Mouse (Mus musculus) adrenal gland, postnatal 14 days (tissue): ENCODE measurements at regions not wholly inside any gene's neighbourhood (a gene's known extent, or its start where the extent isn't known, plus 50 kb on each side); places are given as distances from the start of the nearest gene placed in this dataset.
A peak's percentile ranks its signal among the peaks of the same experiment; 100 is the strongest.
"Not testable (repeated sequence)": the region's sequence is repeated elsewhere in the genome, so short reads cannot be mapped to it uniquely, and the experiment has no call there.

Source experiments
- DNase-seq: peaks from one replicate; pipeline ENCODE4 v3.0.0; 2021; ENCODE audit warnings: mixed read lengths

DNA sequence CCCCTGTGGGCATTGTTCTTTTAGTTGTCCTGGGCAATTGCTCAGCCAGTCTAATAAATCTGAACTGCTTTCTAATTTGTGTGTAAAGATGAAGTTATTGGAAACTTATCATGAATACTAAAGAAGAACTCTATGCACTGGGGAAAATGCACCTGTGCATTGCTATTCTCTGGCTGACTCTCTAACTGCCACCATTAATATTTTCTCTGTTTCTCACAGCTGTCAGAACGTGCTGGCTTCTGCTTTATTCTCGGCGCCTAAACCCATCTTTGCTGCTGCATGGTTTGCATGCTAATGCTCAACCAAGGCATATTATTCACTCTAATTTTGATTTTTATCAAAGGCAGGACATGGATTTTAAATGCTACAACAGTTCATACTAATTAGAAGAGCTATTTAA, 128.9 kb upstream of the Gm527 start:
- DNase-seq, result no peak

DNA sequence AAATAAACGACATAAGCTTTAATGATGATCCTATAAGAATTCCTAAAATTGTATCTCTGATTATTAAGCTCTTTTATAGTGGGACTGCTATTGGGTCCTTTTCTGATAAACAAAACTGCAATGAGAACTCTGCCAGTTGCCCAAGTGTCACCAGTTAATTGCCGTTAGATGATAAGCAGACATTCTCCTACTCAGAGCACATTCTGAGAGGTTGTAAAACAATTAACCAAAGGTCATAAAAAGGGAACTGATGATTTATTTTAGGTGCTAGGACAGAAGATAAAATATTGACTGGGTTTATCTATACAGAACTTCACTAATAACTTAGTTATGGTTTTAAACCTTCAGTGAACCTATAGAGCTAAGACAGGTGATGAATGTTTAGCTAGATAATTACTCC, 109.2 kb upstream of the Gm527 start:
- not testable (repeated sequence) for DNase-seq

- no peak for DNase-seq
Observed at GRCm38 (mm10) chr12:64810081-64810480, 107.6 kb upstream of the Gm527 start.

- DNase-seq, result no peak
Observed at GRCm38 (mm10) chr12:64815871-64816270, 101.8 kb upstream of the Gm527 start.

GRCm38 (mm10) chr12:64817056-64817810, 100.5 kb upstream of the Gm527 start:
- DNase-seq, result peak; percentile 34

GRCm38 (mm10) chr12:64820722-64821121, 97.0 kb upstream of the Gm527 start:
- no peak for DNase-seq

DNA sequence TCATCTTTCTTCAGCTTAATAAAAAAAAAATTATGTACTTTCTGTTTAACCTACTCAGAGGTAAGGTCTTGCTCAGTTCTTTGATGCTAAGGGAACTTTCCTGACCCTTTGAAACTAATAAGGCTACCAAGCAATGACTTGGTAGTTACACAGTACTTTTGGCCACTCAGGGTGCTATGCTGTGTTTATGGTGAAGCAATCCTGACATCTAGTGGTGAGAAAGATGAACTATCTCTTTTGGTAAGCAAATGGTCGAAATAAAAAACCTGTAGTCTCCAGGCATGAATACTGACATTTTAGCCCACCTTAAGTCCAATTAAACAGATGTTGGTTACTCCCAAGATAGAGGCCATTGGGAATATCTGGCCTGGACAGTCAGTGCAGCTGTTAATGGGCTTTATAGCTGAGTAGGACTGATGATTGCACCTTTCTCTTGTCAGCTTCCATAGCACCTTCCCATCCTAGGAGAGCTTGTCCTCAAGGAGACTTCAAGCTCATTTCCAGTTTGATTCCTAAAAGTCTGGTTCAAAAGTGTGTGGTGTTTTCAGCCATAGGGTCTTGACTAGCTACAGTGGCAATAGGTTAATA, 88.0 kb upstream of the Gm527 start:
- DNase-seq, result no peak

DNA sequence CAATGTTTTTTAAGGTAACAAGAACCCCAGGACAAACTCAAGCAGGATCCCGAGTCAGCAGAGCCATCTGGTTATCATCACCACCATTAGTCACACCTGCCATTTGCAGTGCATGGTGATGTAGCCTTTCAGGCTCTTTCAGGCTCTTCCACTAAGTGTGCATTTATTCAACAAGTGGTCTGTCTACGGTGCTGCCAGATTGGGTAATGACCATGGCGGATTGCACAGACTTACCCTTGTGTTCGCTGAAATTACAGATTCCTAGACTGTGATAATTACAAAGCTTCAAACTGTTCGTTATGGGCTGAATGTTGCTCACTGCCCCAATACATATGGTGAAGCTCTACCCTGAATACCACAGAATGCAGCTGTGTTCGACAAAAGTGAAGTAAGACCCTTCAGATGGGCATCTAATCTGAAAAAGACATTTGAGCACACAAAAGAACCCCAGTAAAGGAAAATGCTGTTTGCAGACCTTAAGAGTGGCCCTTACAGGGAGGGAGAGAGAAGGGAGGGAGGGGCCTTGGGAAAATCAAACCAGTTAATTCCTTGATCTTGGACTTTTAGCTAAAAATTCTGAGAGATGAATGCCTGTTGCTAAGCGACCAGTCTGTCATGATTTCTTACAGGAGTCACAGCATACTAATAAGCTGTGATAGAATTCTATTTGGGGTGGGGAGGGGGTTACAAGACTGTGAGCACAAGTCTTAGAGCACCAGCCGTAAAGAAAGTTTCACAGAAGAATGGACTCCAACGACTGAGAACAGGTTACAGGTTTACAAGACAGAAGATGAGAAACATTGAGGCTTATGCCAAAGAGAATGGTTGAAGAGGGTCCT, 85.2 kb upstream of the Gm527 start:
- no peak for DNase-seq

DNA sequence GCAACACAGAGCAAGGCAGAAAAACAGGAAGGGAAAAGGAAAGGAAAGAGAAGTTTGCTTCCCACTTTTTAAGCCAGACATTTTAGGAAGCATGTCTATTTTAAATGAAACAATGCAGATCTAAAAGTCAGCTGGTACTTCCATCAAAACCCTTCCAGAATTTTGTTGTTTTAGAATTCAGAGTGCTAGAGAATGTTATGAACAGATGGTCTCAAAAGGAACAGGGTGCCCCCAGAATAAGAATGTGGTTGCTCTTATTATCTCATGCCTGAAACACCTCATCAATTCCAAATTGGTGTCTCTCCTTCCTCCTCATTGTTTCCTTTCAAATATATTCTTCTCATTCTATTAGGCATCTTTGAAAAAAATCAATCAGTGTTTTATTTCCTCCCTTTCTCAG, 60.0 kb upstream of the Gm527 start:
- no peak for DNase-seq
